Mouse (Mus musculus): ENCODE data around the gene Hoxd9. TPM values are rescaled to one million over a fixed set of nuclear protein-coding genes. Genes with fewer than 3 reads are reported as not detected.

Gene Hoxd9
- polyA plus RNA-seq, 1 experiment from 2014 or later: 0.34 TPM

- H3K4me2 ChIP-seq (replicated peaks; ENCODE audit: low read depth): no peak overlapping the region
- 7% methylated on average over 3 of the region's 3 CpGs for WGBS
- no peaks in the 10 kb centered on the region for H3K4me1 ChIP-seq (replicated peaks; ENCODE audit: control insufficient read depth, insufficient read depth)
- H3K9ac ChIP-seq (ENCODE audit: low read length): no peak overlapping the region
- DNase-seq (ENCODE audit: low spot score): no peak
- no peak overlapping the region for H3K4me3 ChIP-seq (ENCODE audit: low read depth, low read length)
- H3K36me3 ChIP-seq (ENCODE audit: control insufficient read depth, insufficient read depth, low read length): no peaks in the 10 kb centered on the region
- H3K27ac ChIP-seq (replicated peaks): no peak overlapping the region
- TF ChIP-seq EP300 (optimal IDR thresholded peaks at IDR 0.05) (no peak), CTCF (IDR thresholded peaks at IDR 0.05; ENCODE audit: low read depth) (no peak)
- peaks cover 50% of the 10 kb centered on the region; the same call in 1 of the 2 replicates for H3K27me3 ChIP-seq (ENCODE audit: control insufficient read depth, insufficient read depth, low read length)
- no peak for ATAC-seq (ENCODE audit: low FRiP score, low TSS enrichment)
- H3K9me3 ChIP-seq (ENCODE audit: control insufficient read depth, low read length): no peaks in the 10 kb centered on the region
Measured at GRCm38 (mm10) chr2:74670632-74671188, 26.8 kb upstream of the Hoxd9 start.

GRCm38 (mm10) chr2:74671847-74672246 lies 25.7 kb upstream of the Hoxd9 start:
- no peak for DNase-seq (ENCODE audit: low spot score)
- no peak for ATAC-seq (ENCODE audit: low FRiP score, low TSS enrichment)
- Histone ChIP-seq H3K9me3 (ENCODE audit: control insufficient read depth, low read length) (no peaks in the 10 kb centered on the region), H3K4me3 (ENCODE audit: low read depth, low read length) (no peak overlapping the region), H3K4me2 (replicated peaks; ENCODE audit: low read depth) (no peak overlapping the region), H3K36me3 (ENCODE audit: control insufficient read depth, insufficient read depth, low read length) (no peaks in the 10 kb centered on the region), H3K27ac (replicated peaks) (no peak overlapping the region), H3K27me3 (ENCODE audit: control insufficient read depth, insufficient read depth, low read length) (peaks cover 44% of the 10 kb centered on the region; the same call in 1 of the 2 replicates), H3K4me1 (replicated peaks; ENCODE audit: control insufficient read depth, insufficient read depth) (no peaks in the 10 kb centered on the region), H3K9ac (ENCODE audit: low read length) (no peak overlapping the region)
- WGBS: 21% methylated on average over 5 of the region's 5 CpGs
- TF ChIP-seq EP300 (optimal IDR thresholded peaks at IDR 0.05): no peak
- TF ChIP-seq CTCF (IDR thresholded peaks at IDR 0.05; ENCODE audit: low read depth): no peak

- ATAC-seq (ENCODE audit: low FRiP score, low TSS enrichment) (peak; percentile 46; the same call in 1 of the 2 replicates), DNase-seq (ENCODE audit: low spot score) (peak; percentile 65)
- no peak overlapping the region for H3K9ac ChIP-seq (ENCODE audit: low read length)
- TF ChIP-seq EP300 (optimal IDR thresholded peaks at IDR 0.05): no peak
- peak; percentile 79 for TF ChIP-seq CTCF (IDR thresholded peaks at IDR 0.05; ENCODE audit: low read depth)
- H3K36me3 ChIP-seq (ENCODE audit: control insufficient read depth, insufficient read depth, low read length): no peaks in the 10 kb centered on the region
- no peak overlapping the region for H3K27ac ChIP-seq (replicated peaks)
- peak overlapping the region; percentile 39 for H3K4me2 ChIP-seq (replicated peaks; ENCODE audit: low read depth)
- H3K4me3 ChIP-seq (ENCODE audit: low read depth, low read length): peak overlapping the region; percentile 28
- no peaks in the 10 kb centered on the region for H3K4me1 ChIP-seq (replicated peaks; ENCODE audit: control insufficient read depth, insufficient read depth)
- 5% methylated on average over 40 of the region's 40 CpGs for WGBS
- no peaks in the 10 kb centered on the region for H3K9me3 ChIP-seq (ENCODE audit: control insufficient read depth, low read length)
- H3K27me3 ChIP-seq (ENCODE audit: control insufficient read depth, insufficient read depth, low read length): peaks cover 44% of the 10 kb centered on the region; the same call in 1 of the 2 replicates
Measured at GRCm38 (mm10) chr2:74672481-74673362, 24.8 kb upstream of the Hoxd9 start.

- no peak overlapping the region for H3K4me2 ChIP-seq (replicated peaks; ENCODE audit: low read depth)
- H3K27ac ChIP-seq (replicated peaks): no peak overlapping the region
- TF ChIP-seq EP300 (optimal IDR thresholded peaks at IDR 0.05) (no peak), CTCF (IDR thresholded peaks at IDR 0.05; ENCODE audit: low read depth) (no peak)
- ATAC-seq (ENCODE audit: low FRiP score, low TSS enrichment): no peak
- no peak for DNase-seq (ENCODE audit: low spot score)
- no peak overlapping the region for H3K9ac ChIP-seq (ENCODE audit: low read length)
- H3K36me3 ChIP-seq (ENCODE audit: control insufficient read depth, insufficient read depth, low read length): no peaks in the 10 kb centered on the region
- 4% methylated on average over 24 of the region's 24 CpGs for WGBS
- peaks cover 41% of the 10 kb centered on the region; the same call in 1 of the 2 replicates for H3K27me3 ChIP-seq (ENCODE audit: control insufficient read depth, insufficient read depth, low read length)
- no peaks in the 10 kb centered on the region for H3K4me1 ChIP-seq (replicated peaks; ENCODE audit: control insufficient read depth, insufficient read depth)
- no peaks in the 10 kb centered on the region for H3K9me3 ChIP-seq (ENCODE audit: control insufficient read depth, low read length)
- no peak overlapping the region for H3K4me3 ChIP-seq (ENCODE audit: low read depth, low read length)
Measured at GRCm38 (mm10) chr2:74673835-74674425, 23.6 kb upstream of the Hoxd9 start.

DNA sequence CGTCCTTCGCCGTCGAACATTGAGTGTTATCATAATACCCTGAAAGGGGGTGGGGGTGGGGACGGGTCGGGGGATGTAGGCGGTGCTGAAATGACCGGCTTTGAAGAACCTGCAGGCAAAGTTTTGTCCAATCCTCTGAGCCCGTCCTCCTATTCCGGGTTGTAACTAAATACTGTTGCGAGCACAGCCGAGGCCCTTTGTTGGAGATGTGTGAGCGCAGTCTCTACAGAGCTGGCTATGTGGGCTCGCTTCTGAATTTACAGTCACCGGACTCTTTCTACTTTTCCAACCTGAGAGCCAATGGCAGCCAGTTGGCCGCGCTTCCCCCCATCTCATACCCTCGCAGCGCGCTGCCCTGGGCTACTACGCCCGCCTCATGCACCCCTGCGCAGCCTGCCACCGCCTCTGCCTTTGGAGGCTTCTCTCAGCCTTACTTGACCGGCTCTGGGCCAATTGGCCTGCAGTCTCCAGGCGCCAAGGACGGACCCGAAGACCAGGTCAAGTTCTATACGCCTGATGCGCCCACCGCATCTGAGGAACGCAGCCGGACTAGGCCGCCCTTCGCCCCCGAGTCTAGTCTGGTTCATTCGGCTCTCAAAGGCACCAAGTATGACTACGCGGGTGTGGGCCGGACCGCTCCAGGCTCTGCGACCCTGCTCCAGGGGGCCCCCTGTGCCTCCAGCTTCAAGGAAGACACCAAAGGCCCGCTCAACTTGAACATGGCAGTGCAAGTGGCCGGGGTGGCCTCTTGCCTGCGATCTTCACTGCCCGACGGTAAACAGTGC lies 22.5 kb upstream of the Hoxd9 start, which contains the start of gene Hoxd12:
Gene Hoxd12 (plus strand): TSS at position 133 of the 785 bp plus-strand sequence.
- DNase-seq (ENCODE audit: low spot score) (peak; percentile 13), ATAC-seq (ENCODE audit: low FRiP score, low TSS enrichment) (no peak)
- Histone ChIP-seq H3K9me3 (ENCODE audit: control insufficient read depth, low read length) (no peaks in the 10 kb centered on the region), H3K4me1 (replicated peaks; ENCODE audit: control insufficient read depth, insufficient read depth) (no peaks in the 10 kb centered on the region), H3K9ac (ENCODE audit: low read length) (no peak within 1 kb of the TSS), H3K27me3 (ENCODE audit: control insufficient read depth, insufficient read depth, low read length) (peaks cover 43% of the 10 kb centered on the region; the same call in 1 of the 2 replicates), H3K4me2 (replicated peaks; ENCODE audit: low read depth) (no peak within 1 kb of the TSS), H3K4me3 (ENCODE audit: low read depth, low read length) (no peak within 1 kb of the TSS), H3K36me3 (ENCODE audit: control insufficient read depth, insufficient read depth, low read length) (no peaks in the 10 kb centered on the region), H3K27ac (replicated peaks) (no peak within 1 kb of the TSS)
- WGBS: 3% methylated on average over 47 of the region's 47 CpGs
- TF ChIP-seq CTCF (IDR thresholded peaks at IDR 0.05; ENCODE audit: low read depth) (no peak), EP300 (optimal IDR thresholded peaks at IDR 0.05) (no peak)
